Mouse (Mus musculus): Measurements from ENCODE around the gene Otop3. TPM values are rescaled to one million over a fixed set of nuclear protein-coding genes. Genes with fewer than 3 reads are reported as not detected.

Otop3 gene
- polyA plus RNA-seq, 1 experiment: not detected

DNA sequence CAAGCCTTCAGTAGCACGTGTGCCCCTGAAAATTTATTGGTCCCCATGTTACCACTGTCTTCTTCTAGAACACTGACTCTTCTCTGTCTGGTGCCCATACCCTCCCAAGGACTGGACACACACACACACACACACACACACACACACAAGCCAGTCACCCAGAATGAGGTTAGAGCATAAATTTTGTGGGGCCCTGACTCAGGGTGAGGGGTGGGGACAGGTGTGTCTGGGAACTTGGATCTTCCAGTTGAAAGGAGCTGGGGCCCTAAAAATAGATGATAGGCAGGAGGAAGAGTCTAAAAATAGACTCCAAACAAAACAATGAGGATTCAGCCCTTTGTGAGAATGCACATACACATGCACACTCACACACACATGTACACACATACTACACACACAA is 25.8 kb upstream of the Otop3 start:
- no peak overlapping the region for H3K4me3 ChIP-seq (ENCODE audit: insufficient read depth, low read length)
- H3K27ac ChIP-seq (ENCODE audit: insufficient read depth, low read length): no peak overlapping the region
- H3K4me1 ChIP-seq (ENCODE audit: control insufficient read depth, insufficient read depth, low read length): no peaks in the 10 kb centered on the region
- TF ChIP-seq CTCF (IDR thresholded peaks at IDR 0.05; ENCODE audit: extremely low read depth, insufficient read depth, low read length): no peak
- TF ChIP-seq POLR2A (IDR thresholded peaks at IDR 0.05; ENCODE audit: extremely low read depth, insufficient read depth, low read length): no peak

DNA sequence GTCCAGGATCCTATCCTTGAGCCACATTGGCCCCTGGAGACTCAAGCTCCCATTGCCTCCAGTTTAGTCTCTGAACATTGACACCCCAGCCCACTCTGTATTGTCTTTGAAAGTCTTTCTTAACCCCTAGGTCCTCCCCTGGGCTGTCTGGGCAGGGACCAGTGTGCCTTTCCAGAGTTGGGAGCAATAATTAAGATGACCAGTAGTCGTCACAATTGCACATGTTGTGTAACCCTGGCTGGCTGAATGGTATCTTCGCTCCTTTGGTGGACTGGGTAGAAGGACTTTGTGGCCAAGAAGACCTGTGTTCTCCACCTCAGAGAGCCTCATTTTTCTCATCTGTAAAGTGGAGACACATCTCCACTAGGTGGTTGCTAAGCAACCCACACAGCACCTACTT is 20.3 kb upstream of the Otop3 start:
- TF ChIP-seq CTCF (IDR thresholded peaks at IDR 0.05; ENCODE audit: extremely low read depth, insufficient read depth, low read length) (0 out of 2 replicates have a peak, but pooled peaks have one; percentile 24), POLR2A (IDR thresholded peaks at IDR 0.05; ENCODE audit: extremely low read depth, insufficient read depth, low read length) (no peak)
- H3K4me3 ChIP-seq (ENCODE audit: insufficient read depth, low read length): no peak overlapping the region
- no peak overlapping the region for H3K27ac ChIP-seq (ENCODE audit: insufficient read depth, low read length)
- no peaks in the 10 kb centered on the region for H3K4me1 ChIP-seq (ENCODE audit: control insufficient read depth, insufficient read depth, low read length)

DNA sequence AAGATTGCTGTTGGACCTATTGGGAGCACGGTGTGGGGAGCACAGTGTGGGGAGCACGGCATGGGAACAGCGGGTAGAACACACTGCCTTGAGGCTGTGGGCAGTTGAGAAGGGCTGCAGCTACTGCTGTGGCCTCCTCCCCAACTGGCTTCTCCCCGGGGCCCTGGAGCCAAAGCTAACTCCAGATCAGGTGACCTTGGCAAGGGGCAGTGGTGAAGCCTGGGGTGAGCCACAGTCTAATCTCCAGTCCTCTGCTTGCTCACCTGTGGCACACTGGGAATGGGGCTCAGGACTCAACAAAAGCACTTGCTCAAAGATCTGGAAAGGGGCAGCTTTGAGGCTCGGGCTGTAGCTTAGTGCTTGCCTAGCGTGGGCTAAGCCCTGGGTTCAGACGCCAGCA is 17.3 kb upstream of the Otop3 start:
- Histone ChIP-seq H3K27ac (ENCODE audit: insufficient read depth, low read length) (no peak overlapping the region), H3K4me1 (ENCODE audit: control insufficient read depth, insufficient read depth, low read length) (no peaks in the 10 kb centered on the region), H3K4me3 (ENCODE audit: insufficient read depth, low read length) (no peak overlapping the region)
- no peak for TF ChIP-seq POLR2A (IDR thresholded peaks at IDR 0.05; ENCODE audit: extremely low read depth, insufficient read depth, low read length)
- TF ChIP-seq CTCF (IDR thresholded peaks at IDR 0.05; ENCODE audit: extremely low read depth, insufficient read depth, low read length): no peak

DNA sequence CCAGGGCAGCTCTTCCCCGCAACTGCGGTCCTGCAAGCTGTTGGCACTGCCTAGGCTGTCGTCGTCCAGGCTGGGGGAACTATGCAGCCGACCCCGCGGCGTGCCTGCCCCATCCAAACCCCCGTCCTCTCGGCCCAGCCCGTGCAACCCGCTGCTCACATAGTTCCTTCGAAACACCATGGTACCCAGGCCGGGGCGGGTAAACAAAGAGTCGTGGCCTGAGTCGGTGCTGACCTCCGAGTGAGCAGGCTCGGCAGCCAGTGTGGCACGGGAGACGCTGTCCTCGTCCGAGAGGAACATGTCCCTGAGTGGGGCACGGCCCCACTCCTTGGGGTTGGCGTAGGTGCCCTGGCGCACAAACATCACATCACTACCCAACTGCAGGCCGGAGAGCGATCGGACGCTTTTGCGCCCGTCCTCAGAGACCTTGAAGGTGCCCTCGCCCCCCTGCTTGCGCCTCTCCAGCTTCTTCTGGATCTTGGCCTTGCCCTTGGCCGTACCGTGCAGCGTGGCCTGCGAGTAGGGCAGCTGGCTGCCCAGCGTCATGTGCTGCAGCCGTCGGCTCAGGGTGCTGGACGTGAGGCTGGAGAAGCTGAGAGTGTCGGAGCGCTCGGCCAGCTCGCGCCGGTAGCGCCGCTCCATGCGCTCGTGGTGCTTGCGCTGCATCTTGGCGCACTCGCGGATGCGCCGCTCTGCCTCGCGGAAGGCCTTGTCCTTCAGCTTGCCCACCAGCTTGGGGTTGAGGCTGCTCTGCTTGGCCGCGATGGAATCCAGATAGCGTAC is 16.1 kb upstream of the Otop3 start:
- no peak for TF ChIP-seq CTCF (IDR thresholded peaks at IDR 0.05; ENCODE audit: extremely low read depth, insufficient read depth, low read length)
- TF ChIP-seq POLR2A (IDR thresholded peaks at IDR 0.05; ENCODE audit: extremely low read depth, insufficient read depth, low read length): no peak
- Histone ChIP-seq H3K27ac (ENCODE audit: insufficient read depth, low read length) (no peak overlapping the region), H3K4me1 (ENCODE audit: control insufficient read depth, insufficient read depth, low read length) (no peaks in the 10 kb centered on the region), H3K4me3 (ENCODE audit: insufficient read depth, low read length) (no peak overlapping the region)

DNA sequence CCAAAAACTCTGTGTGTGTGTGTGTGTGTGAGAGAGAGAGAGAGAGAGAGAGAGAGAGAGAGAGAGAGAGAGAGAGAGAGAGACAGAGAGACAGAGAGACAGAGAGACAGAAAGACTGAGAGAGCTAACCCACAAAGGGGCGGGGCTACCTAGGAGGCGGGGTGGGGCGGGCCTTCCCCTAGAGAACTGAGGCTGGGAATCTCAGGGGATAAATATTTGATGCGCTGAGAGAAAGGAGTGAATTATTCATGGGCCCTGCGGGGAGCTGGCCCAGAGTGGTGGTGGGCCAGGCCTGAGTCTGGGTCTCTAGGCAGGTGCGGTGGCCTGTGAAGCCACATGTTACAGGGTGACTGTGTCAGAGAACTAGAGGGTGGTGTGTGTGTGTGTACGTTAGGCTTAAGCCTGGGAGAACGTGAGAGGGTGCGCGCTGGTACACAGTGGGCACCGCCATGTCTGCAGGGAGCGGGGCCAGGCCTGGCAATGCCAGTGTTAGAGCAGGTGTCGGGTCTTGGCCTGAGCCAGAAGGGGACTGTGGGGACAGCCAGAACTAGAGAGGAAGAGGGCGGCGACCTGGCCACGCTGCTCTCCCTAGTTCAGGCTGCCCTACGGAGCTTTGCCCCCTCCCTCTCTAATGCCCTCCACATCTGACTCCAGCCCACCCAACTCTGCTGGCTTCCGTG is 14.7 kb upstream of the Otop3 start:
- H3K27ac ChIP-seq (ENCODE audit: insufficient read depth, low read length): no peak overlapping the region
- H3K4me1 ChIP-seq (ENCODE audit: control insufficient read depth, insufficient read depth, low read length): no peaks in the 10 kb centered on the region
- no peak for TF ChIP-seq CTCF (IDR thresholded peaks at IDR 0.05; ENCODE audit: extremely low read depth, insufficient read depth, low read length)
- no peak for TF ChIP-seq POLR2A (IDR thresholded peaks at IDR 0.05; ENCODE audit: extremely low read depth, insufficient read depth, low read length)
- H3K4me3 ChIP-seq (ENCODE audit: insufficient read depth, low read length): no peak overlapping the region

DNA sequence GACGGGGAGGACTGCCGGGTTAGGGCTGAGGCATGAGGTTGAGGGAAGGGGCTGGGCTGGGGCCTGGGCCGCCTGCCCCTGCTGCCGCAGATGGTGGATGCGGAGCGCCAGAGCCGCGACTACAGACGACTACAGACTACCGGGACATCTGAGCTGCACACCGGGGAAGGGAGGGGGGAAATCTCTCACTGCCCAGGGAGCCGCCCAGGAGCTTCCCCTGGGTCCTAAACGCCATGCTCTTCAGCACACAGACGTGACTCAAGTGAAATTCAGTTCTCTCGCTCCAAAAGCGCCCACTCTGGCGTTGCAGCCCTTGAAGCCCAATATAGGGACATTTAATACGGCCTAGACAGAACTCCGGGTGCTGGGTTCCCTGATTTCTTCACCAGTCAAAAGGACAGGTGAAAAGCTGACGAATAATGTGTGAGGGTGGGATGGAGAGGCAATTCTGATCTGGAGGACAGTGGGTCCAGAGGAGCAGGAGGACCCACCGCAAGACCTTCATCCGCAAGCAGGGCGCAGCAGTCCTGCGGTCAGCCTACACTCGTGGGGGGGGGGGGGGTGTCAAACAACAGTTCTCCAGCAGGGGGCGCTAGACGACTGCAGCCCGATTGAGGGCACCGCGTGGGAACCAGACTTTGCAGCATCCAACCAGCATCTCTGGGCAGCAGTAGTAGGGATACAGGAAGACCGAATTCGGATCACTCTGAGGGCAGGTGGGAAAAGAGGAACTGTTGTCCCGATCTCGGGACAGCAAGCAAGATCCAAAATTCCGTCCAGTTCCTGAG is 12.4 kb upstream of the Otop3 start, which contains the start of gene Ush1g:
Gene Ush1g, minus strand, starts transcription at position 136 of the 788 bp plus-strand sequence.
- TF ChIP-seq CTCF (IDR thresholded peaks at IDR 0.05; ENCODE audit: extremely low read depth, insufficient read depth, low read length) (peak; percentile 73), POLR2A (IDR thresholded peaks at IDR 0.05; ENCODE audit: extremely low read depth, insufficient read depth, low read length) (no peak)
- H3K27ac ChIP-seq (ENCODE audit: insufficient read depth, low read length): no peak within 1 kb of the TSS
- 0 out of 2 replicates have a peak within 1 kb of the TSS, but pooled peaks have one; percentile 1 for H3K4me3 ChIP-seq (ENCODE audit: insufficient read depth, low read length)
- H3K4me1 ChIP-seq (ENCODE audit: control insufficient read depth, insufficient read depth, low read length): no peaks in the 10 kb centered on the region; the same call in 1 of the 2 replicates

DNA sequence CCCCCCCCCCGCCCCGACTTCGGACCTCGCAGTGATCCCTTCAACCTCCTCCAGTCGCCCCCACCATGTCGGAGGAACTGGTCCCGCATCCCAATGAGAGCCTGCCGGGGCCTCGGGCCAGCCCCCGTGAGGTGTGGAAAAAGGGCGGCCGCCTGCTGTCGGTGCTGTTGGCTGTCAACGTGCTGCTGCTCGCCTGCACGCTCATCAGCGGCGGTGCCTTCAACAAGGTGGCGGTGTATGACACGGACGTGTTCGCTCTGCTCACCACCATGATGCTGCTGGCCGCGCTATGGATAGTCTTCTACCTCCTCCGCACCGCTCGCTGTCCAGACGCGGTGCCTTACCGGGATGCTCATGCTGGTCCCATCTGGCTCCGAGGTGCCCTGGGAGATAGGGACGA is 11.2 kb upstream of the Otop3 start:
- Histone ChIP-seq H3K4me3 (ENCODE audit: insufficient read depth, low read length) (no peak overlapping the region), H3K27ac (ENCODE audit: insufficient read depth, low read length) (no peak overlapping the region), H3K4me1 (ENCODE audit: control insufficient read depth, insufficient read depth, low read length) (peaks cover 1% of the 10 kb centered on the region)
- TF ChIP-seq POLR2A (IDR thresholded peaks at IDR 0.05; ENCODE audit: extremely low read depth, insufficient read depth, low read length) (no peak), CTCF (IDR thresholded peaks at IDR 0.05; ENCODE audit: extremely low read depth, insufficient read depth, low read length) (no peak)

DNA sequence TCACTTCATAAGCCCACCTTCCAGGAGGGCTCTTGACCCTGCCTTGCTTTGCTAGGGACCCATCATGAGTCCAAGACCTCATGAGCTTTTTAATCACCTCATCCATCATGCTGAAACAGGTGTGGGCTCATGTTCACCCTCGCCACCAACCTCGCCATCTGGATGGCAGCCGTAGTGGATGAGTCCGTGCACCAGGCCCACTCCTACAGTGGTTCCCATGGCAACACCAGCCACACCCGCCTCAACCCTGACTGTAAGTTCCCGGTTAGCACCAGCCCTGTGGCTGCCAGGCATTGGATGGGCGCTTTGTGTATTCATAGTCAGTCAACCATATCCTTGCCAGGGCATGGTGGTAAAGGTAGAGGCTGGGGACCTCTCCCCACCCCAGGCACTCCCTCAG is 7.8 kb upstream of the Otop3 start:
- no peak overlapping the region for H3K4me3 ChIP-seq (ENCODE audit: insufficient read depth, low read length)
- no peak overlapping the region for H3K27ac ChIP-seq (ENCODE audit: insufficient read depth, low read length)
- H3K4me1 ChIP-seq (ENCODE audit: control insufficient read depth, insufficient read depth, low read length): peaks cover 1% of the 10 kb centered on the region
- TF ChIP-seq CTCF (IDR thresholded peaks at IDR 0.05; ENCODE audit: extremely low read depth, insufficient read depth, low read length) (no peak), POLR2A (IDR thresholded peaks at IDR 0.05; ENCODE audit: extremely low read depth, insufficient read depth, low read length) (no peak)

DNA sequence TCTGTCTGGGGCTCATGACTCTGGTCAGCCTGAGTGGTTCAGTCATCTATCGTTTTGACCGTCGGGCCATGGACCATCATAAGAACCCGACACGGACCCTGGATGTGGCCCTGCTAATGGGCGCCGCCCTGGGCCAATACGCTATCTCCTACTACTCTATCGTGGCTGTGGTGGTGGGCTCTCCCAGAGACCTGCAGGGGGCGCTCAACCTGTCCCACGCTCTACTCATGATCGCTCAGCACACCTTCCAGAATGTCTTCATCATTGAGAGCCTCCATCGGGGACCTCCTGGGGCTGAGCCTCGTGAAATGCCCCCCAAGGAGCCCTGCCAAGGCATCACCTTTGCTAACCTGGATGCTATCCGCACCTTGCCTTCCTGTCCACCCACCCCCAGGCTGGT is 5.2 kb upstream of the Otop3 start:
- H3K4me1 ChIP-seq (ENCODE audit: control insufficient read depth, insufficient read depth, low read length): peaks cover 1% of the 10 kb centered on the region
- TF ChIP-seq CTCF (IDR thresholded peaks at IDR 0.05; ENCODE audit: extremely low read depth, insufficient read depth, low read length): no peak
- H3K4me3 ChIP-seq (ENCODE audit: insufficient read depth, low read length): no peak overlapping the region
- H3K27ac ChIP-seq (ENCODE audit: insufficient read depth, low read length): no peak overlapping the region
